Mouse (Mus musculus) R1 (cell line): ENCODE measurements around the gene Amhr2.
A peak's percentile ranks its signal among the peaks of the same experiment; 100 is the strongest.

Experiments
- DNase-seq: peaks from one replicate; pipeline ENCODE4 v3.0.0-alpha.2; 2018; ENCODE audit warnings: low read depth, low spot score

Gene Amhr2

GRCm38 (mm10) chr15:102470605-102471294, 25.6 kb downstream of the Amhr2 start:
- DNase-seq, result peak; percentile 84

GRCm38 (mm10) chr15:102471295-102471645, 26.1 kb downstream of the Amhr2 start:
- no peak for DNase-seq

- DNase-seq, result no peak
Observed at GRCm38 (mm10) chr15:102471727-102472126, 26.6 kb downstream of the Amhr2 start.

- no peak for DNase-seq
Observed at GRCm38 (mm10) chr15:102473246-102473645, 28.1 kb downstream of the Amhr2 start.

- DNase-seq, result no peak
Observed at GRCm38 (mm10) chr15:102474520-102474919, 29.4 kb downstream of the Amhr2 start.

- no peak for DNase-seq
Observed at GRCm38 (mm10) chr15:102483136-102483535, 38.0 kb downstream of the Amhr2 start.

GRCm38 (mm10) chr15:102485853-102486252, 40.7 kb downstream of the Amhr2 start:
- DNase-seq, result no peak

- no peak for DNase-seq
Observed at GRCm38 (mm10) chr15:102487664-102488063, 42.5 kb downstream of the Amhr2 start.

GRCm38 (mm10) chr15:102498322-102498721, 53.2 kb downstream of the Amhr2 start:
- no peak for DNase-seq

GRCm38 (mm10) chr15:102499370-102499769, 54.2 kb downstream of the Amhr2 start:
- no peak for DNase-seq

GRCm38 (mm10) chr15:102499851-102500250, 54.7 kb downstream of the Amhr2 start:
- no peak for DNase-seq

- DNase-seq, result no peak
Observed at GRCm38 (mm10) chr15:102500479-102500878, 55.3 kb downstream of the Amhr2 start.

- no peak for DNase-seq
Observed at GRCm38 (mm10) chr15:102501084-102501814, 56.1 kb downstream of the Amhr2 start.

GRCm38 (mm10) chr15:102502254-102502840, 57.2 kb downstream of the Amhr2 start:
- DNase-seq, result no peak

GRCm38 (mm10) chr15:102503447-102503846, 58.3 kb downstream of the Amhr2 start, which contains the start of gene Gm10337:
Gene Gm10337 (plus strand): TSS chr15:102503722.
- DNase-seq, result no peak
